Mouse (Mus musculus) spleen, postnatal 4 days (tissue): ENCODE data around the gene Gab3.
A peak's percentile ranks its signal among the peaks of the same experiment; 100 is the strongest.

Experiments used
- DNase-seq, 2 experiments: peaks; one replicate each; pipeline ENCODE4 v3.0.0; 2022; ENCODE audit warnings: low spot score in 2 of 2

The Gab3 gene

DNA sequence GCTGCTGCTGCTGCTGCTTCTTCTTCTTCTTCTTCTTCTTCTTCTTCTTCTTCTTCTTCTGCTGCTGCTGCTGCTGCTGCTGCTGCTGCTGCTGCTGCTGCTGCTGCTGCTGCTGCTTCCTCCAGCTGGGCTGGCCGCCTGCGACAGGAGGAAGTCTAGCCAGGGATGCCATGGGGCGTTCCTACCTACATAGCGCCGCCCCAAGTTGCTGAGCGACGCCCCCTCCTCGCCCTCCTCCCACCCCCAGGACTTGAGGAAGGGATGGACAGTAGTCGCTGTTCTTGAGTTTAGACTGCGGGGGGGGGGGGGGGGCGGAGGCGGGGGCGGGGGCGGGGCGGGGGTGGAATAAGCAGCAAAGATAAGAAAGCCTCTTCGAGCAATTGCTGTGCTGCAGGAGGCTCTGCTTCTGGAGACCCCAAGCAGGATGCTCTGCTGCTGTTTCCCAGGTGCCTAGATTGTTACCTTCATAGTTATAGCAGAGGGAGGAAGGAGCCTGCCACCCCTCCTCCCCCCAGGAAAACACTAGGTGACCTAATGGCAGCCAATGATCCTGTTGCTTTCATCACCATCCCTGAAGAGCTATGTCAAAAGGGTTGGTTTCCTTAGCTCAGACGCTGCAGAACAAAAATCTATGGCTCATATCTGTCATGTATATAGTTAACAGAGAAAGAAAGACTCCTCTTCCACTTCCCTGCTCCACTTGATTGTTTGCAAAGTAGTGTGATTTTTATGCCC lies at the start of gene Gab3:
Gab3 (minus strand) TSS at position 685 of the 735 bp plus-strand sequence.
- DNase-seq: peak; percentile 36 to 54

DNA sequence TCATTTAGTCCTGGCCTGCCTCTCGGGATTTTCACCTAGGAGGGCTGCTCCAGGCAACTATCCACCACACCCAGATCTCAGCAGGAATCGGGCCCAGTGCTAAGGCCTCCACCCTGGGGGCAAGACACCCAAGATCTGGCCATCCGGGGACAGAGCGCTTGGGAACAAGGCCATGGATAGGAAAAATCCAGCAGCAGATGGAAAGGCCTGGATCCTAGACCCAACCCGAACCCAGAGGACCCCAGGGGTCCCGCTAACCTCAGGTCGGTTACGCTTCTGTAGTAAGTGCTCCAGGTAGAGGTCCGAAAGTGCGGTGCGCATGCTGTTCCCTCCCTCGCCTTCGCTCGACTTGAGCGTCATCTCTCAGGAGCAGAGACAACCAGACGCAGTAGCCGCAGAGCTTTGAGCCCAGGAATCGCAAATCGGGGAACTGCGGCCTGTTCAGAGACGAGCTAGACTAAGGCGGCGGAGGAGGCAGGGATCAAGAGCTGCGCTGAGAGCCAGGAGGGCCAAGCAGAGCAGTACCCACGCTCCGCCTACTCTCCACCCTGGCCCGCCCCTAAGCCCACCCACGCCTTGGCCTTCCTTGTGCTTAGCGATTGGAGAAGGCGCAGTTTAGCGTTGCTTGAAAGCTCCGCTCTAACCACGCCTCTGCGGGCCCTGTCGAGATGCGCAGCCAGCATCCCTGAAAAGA lies 45.4 kb upstream of the Gab3 start, which contains the start of gene Mpp1:
Mpp1 (minus strand) TSS at position 550 of the 694 bp plus-strand sequence.
- peak; percentile 84 to 85 for DNase-seq

DNA sequence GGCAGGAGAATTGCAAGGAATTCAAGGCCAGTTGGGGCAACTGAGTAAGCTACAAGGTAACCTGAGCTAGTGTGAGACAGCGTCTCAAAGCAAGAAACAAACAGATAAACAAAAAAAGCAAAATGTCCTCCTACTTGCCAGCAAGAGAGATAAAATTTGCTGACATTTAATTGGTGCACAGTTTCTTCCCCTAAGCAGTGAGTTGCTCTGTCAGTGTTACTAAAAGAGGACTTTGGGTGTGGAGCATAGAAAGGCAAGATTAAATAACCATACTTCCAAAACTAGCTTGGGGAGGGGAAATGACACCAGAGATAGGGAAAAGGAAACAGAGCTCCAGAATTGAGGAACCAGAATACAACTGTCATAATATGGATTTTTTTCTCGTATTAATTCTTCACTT lies 44.2 kb upstream of the Gab3 start:
- DNase-seq: no peak

DNA sequence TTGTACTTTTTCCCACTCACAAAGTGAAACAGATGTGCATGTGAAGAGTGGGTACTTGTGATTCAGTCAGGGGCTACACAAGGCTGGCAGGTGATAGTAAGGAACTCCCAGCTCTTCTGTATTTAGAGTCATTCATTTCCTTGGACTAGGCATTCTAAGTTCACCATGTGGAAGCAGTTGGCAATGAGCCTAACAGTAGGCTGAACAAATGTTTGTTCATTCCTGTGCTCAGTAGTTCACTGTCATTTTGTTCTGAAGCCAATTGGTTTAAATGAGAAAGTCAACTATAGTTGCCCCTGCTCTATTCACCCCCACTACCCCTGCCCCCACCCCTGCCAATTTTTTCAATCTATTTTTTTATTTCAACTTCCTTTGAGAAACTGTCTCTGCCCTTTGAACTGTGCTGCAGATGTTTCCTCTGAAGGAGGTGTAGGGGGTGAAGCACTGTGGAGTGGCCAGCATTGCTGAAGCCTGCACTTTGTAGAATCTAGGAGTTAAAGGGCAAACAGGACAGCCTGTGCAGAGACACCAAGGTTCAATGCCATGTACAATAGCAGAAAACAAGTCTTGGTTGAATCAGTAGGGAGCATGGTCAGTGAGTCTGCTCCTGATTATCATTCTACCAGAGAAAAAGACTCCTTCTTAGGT lies 43.2 kb upstream of the Gab3 start:
- DNase-seq: no peak

DNA sequence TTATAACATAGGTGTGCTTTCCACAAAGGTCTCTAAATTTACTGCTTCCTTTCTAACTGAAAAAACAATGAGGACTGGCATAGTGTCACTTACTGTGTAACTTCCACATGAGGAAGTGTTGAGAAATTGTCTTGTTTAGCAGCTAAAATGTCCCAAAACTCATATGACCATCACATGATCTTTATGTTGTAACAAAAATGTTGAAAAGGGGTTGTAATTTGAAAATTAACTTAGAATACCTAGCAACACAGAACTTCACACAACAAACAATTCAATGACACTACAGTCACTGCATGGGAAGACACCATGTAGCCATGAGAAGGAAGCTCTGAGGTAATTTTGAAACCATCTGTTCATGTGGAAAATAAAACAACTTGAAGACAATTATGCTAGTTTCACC lies 41.6 kb upstream of the Gab3 start:
- DNase-seq: no peak

DNA sequence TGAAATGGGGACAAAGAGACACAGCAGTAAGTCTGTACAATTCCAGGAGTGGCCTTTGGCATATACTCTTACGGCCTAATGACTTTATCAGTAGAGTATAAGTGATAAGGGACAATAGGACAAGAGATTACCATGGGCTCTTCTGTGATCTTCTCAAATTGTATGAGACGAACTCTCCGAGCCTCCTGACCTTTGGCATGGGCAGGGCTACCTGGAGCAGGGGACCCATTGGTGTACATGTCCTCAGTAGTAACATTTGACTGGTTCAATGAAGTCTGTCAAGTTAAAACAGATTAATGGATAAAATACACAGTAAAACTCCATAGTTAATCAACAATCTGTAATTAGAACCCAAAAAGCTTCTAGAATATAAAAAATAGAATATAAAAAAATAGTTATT lies 40.3 kb upstream of the Gab3 start:
- no peak for DNase-seq

DNA sequence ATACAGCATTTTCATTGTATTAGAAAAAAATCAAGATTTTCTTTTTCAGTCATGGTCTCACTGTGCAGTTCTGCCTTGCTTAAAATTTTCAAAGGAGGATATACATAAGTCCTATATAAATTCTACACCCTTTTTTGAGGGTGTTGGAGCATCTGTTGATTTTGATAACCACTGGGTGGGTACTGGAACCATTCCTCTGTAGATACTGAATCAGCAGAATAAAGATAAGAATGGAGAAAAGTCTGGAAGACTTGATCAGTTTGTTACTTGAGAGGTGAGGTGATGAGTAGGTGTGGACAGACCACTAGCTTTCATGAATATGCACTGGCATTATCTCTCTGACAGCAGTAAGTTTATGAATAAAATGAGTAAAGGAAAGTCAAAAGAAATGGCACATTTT lies 30.3 kb upstream of the Gab3 start:
- no peak for DNase-seq

DNA sequence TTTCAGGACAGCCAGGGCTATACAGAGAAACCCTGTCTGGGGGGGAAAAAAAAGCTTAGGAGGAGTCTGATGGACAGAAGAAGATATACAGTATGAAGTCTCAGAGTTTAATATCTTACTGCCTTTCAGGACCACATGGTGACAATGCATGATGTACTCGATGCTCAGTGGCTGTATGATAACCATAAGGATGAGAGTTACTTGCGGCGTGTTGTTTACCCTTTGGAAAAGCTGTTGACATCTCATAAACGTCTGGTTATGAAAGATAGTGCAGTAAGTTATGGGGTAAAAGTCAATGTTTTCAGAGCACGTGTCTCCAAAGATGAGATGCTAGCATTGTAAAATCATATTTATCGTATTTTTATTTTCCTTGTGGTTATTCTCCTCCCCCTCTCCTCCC lies 17.0 kb upstream of the Gab3 start:
- DNase-seq: no peak

DNA sequence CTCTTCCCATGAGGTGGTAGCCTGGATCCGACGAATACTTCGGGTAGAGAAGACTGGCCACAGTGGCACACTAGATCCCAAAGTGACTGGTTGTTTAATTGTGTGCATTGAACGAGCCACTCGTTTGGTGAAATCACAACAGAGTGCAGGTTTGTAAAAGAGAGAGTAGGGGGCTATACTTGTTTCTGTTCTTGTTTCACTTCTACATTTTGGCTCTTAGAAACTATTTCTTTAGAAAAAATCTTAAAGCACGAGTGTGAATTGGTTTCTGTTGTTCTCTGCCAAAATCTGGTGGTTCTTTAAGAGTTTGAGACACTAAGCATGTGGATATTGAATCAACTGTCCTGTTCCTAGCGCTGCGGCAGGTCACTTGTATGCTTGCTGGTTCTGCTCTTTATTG lies 13.5 kb upstream of the Gab3 start:
- DNase-seq: no peak

DNA sequence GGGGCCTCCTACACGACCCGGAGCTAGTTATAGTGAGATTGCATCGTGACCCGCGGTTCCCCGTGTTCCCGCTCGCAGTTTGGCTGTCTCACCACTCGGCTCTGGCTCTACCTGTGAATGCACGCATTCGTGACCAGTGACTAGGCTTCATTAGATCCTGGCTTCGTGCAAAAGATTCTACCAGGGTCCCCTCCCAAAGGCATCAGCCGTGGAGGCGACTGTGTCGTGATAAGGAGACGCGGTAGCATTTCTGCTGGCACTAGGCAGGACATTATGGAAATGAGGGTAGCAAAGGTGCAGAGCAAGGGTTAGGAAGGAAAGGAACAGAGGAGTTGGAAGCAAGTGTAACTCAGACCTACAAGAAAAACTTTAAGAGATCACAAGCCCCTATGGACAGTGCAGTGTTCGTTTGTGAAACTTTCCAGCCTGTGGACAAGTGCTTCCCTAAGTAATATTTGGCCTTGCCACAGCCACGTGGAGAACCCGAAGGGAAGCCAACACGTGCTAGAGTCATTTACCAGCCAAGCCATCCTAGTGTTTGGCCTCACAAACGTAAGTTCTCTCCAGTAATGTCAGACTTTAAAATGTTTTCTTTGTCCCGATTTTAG lies 11.0 kb upstream of the Gab3 start:
- DNase-seq: no peak

DNA sequence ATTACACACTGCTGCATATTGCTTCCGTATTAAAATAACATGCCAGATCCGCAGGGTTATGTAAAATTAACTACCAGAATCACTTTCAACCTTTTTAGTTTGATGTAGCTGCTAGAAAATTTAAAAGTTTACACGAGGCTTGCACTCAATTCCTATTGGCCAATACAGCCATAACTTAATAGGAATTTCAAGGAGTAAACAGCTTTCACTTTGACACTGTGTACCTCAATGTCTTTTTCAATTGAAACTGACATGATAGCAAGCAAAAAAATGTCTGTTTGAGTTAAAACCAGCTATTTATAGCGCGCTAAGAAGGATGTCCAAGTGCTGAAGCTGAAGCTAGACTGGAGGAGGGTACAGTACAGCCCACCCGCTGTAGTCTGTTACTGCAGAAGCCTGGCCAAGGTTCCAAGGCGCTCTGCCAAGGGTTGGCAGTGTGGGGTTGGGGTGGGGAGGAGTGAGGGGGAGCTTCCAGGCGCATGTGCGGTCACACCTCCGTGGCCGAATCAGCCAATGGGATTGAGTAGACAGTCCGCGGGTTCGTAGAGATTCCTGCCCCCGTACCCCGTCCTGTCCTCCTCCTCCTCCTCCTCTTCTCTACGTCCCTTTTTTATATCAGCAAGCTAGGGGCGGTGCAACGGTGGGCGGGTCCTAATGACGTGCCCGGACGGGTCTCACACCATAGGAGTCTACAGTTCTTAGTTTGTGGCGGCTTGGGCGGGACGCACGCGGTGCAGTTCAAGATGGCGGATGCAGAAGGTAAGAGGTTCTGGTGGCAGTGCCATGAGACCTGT lies 10.3 kb upstream of the Gab3 start, which contains the start of gene Dkc1:
Dkc1 (plus strand) TSS at position 486 of the 794 bp plus-strand sequence.
- peak; percentile 90 to 92 for DNase-seq

DNA sequence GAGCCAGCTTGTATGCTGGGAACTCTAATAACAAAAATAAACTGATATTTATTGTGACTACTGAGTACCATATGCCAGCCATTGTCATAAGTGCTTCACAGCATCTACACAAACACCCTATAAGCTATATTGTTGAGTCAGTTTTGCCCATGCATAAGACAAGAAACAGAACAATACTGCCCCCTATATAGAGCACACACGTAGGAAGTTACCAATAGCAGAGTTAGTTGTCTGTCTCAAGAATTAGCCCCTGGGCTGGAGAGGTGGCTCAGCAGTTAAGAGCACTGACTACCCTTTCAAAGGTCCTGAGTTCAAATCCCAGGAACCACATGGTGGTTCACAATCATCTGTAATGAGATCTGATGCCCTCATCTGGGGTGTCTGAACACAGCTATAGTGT lies 396 bp upstream of the Gab3 start:
- DNase-seq: peak in 1 of 2 experiments; percentile 32

DNA sequence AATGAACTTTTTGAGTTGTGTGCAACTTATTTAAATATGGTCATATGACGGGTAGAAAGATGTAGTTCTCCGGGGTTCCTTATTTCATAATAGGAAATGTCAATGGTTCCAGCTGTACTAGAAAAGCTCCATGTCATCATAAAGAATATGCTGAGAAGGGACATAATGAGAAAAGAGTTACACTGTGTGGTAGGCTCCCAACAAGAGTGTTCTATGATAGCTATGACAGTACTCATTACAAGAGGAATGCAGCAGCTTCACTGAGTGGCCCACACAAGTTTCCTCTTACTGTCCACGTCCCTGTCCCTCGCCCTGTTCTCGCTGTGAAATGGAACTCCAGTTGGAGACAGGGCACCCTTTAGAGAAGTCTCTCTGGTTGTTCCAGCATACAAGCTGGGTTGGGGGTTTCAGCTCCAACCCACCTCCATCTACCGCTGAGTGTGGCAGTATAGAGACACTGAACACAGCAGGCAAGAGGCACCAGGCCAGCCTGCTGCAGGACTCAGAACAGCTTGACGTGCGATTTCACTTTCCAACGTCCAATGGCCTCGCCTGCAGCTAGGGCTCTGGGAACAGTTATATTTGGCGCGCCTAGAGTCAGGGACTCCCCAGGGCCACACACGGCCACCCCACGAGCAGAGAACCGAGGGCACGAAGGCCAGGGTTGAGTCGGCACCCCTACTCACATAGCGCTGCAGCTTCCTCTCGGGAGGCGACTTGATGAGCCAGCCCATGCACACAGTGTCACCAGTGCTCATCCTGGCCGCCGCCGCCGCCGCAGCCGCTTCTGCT lies 1.1 kb downstream of the Gab3 start:
- DNase-seq: peak; percentile 11 to 73

DNA sequence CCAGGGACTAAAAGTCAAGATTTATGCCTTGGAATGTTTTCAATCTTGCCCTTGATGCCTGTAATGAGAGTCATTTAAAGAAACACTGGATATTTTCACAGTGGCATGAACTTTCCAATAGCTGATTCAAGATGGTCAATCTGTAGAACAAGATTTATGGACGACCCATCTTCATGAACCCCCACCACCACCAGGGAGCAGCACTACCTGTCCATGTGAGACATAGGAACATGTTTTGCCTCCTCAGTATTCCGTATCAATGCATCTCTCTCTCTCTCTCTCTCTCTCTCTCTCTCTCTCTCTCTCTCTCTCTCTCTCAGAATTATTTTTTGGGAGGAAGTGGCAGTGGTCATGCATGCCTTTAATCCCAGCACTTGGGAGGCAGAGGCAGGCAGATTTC lies 2.9 kb downstream of the Gab3 start:
- DNase-seq: peak; percentile 22 to 57

DNA sequence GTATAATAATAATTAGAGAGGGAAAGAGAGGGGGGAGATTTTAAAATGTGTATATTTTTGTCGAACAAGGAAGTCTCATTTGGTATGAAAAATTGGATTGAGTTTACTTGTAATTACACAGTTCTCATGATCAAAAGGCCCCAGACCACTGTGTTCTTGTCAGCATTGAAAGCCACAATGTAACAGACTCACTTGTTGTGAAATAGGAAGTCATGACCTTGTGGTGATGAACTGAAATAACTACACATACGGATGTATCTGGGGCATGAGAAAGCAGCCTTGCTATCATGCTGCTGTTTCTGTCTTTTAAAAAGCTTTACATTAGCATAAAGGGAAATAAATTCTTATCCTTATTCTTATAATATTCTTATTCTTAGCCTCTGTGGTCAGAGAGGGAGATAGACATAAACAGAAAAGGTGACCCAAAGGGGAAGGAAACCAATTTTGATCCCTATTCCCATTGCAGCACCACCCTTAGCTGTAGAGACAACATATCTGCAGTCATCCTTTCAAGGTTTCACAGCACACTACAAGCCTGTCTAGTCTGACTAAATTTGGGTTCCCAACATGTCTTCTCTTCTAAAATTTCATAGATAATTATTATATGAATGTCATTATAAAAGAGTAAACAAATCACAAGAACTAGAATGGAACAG lies 29.0 kb downstream of the Gab3 start:
- DNase-seq: no peak

DNA sequence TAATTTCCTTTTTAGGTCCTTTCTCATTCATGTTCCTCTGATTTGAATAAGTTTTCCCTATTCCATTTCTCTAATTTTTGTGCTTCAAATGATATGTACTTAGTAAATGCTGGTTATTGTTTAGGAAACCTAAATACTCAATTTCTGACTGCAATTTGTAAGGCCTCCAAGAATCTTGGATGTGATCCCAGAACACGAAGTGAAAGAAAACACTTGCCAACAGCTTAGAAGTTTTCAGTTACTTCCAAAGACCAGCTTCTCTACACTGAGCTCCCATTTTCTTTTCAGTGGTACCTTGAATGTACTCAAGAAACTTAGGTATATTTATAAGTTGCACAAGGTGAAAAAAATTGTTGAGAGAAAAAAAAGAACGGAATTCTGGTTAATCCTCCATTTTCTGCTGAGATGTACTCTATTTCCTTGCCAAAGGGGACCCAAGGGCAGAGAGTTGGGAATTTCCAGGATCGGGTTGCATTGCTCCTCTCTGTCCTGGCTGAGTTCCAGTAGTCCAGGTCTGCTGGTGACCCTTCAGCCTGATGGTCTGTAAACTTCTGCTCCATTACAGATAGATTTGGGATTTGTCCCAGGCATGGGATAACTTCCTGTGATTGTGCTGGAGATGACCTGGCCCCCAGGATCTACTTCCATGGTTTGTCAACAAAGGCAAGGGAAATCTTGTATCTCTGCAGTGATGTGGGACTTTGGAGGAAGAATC lies 38.2 kb downstream of the Gab3 start:
- no peak for DNase-seq

DNA sequence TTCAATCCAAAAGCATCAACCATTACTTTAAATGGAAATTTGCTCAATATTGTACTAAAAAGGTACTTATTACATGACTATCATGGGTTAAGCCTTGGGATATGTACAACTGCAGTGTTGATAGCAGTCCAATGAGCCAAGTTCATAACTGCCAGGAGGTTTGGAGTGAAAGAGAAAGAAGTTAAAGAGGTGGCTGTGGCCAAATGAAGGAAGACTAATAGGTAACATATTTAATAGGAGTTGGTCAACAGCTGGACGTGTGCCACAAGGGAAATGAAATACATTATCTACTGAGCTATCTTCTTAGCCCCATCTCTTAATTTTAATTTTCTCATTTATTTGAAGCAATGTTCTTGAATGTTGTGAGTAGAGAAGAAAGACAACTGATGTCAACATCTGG lies 39.3 kb downstream of the Gab3 start:
- no peak for DNase-seq

DNA sequence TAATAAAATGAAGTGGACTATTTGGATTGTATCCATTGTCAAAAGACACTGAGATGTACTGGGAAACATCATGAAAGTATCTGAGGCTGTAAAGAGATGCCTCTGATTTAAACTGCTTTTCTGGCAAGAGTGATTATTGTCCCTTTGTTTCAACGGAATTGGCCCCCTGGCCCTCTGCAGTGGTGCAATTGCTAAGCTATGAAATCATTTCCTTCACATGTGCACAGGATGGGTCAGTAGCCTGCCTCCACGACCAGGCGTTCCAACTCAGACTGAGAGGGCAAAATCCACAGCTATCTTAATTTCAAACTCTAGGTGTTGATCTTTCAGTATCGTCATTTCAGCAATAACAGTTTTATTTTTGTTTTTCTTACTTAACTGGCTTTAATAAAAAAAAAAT lies 40.7 kb downstream of the Gab3 start:
- DNase-seq: no peak

DNA sequence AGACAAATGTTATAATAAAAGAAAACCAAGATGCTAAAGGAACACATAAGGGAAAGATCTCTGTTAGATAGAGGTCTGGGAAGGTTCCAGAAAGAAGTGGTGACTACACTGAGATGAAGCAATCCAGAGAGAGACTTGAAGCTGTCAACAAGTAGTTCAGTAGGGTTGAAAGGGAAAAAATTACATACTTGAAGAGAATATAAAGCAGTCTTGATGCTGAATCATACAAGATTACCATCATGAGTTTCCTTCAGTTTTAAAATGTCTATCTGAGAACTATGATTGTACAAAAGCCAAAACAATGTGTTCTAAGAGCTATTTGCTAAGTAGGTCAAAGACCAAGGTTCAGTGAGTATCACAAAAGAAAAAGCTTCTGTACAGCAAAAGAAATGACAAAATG lies 48.6 kb downstream of the Gab3 start:
- DNase-seq: no peak

DNA sequence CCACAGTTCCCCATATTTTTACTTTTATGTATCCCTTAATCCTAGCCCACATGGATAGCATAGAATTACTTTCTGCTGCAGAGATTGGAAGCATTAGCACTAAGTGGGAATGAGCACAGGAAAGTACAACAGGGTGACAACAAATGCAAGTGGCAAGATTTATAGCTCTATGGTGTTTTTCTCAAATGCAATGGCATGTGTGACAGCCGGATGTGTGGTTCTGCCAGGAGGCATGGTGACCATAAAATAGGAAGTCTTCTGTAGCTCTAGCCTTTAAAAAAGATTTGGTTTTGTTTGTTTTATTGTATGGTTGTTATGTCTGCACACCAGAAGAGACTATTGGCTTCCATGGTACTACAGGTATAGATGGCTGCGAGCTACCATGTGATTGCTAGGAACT lies 50.1 kb downstream of the Gab3 start:
- no peak for DNase-seq
